Mouse (Mus musculus): ENCODE results near the gene Taf5l. TPM values are rescaled to one million over a fixed set of nuclear protein-coding genes. Genes with fewer than 3 reads are reported as not detected.

Taf5l gene
- polyA plus RNA-seq, 1 experiment, result 18.9 TPM

DNA sequence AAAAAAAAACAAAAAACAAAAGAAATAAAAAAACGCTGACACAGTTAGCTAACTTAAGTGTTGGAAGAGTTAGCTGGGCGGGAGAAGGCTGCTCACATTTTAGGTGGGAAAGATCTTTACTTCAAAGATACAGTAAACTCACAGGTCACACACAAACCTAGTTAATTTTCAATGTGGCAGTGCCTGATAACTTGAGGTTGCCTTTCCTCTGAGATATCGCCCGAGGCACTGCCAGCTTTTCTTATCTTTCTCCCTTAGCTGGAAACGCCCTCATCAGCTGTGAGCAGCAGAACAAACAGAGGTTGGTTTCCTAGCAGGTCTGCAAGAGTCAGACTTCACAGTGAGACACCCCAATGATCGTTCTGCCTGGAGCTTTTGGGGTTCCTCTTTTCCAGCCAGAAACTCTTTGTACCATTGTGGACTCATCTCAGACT, 32.6 kb downstream of the Taf5l start:
- Histone ChIP-seq H3K27me3 (ENCODE audit: control insufficient read depth, insufficient read depth, low read length) (no peaks in the 10 kb centered on the region), H3K27ac (ENCODE audit: insufficient read depth, low read length) (no peak overlapping the region), H3K4me1 (ENCODE audit: control insufficient read depth, insufficient read depth, low read length) (no peaks in the 10 kb centered on the region), H3K4me3 (replicated peaks; ENCODE audit: insufficient read depth, low read depth, low read length) (no peak overlapping the region)
- DNase-seq, result no peak
- WGBS, result 83% methylated on average over 6 of the region's 6 CpGs
- TF ChIP-seq CTCF (IDR thresholded peaks at IDR 0.05; ENCODE audit: borderline replicate concordance, insufficient read depth, low read depth, low read length) (no peak), POLR2A (IDR thresholded peaks at IDR 0.05; ENCODE audit: borderline replicate concordance, insufficient read depth, low read length) (no peak)

DNA sequence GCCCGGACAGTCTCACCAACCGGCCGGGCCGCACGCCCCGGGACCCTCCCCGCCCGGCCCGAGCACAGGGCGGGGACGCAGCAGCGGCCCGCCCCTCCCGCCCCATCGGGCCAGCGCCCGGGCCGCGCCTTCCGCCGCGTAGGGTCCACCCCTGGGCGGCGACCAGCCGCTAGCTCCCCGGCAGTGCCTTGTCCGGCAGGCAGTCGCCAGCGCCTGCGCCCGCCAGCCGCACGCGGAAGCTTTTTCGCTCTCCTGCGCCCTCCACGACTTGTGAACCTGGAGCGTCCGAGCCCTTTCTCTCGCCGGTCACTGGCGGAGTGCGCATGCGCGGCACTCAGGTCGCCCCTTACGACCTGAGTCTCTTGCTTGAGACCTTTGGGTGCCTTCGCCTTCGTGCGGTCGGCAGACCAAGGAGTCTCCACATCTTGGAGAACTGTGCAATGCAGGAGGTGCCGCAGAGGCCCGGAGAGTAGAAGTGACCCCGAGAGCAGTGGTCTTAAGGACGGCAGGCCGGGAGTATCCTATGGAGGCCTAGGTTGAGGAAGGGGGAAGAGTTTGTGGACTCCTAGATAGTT, 38.3 kb downstream of the Taf5l start, which contains the start of gene Abcb10:
Gene Abcb10 (minus strand): TSS at position 297 of the 575 bp plus-strand sequence.
- under 1% methylated on average over 56 of the region's 56 CpGs for WGBS
- peaks cover 18% of the 10 kb centered on the region for H3K4me1 ChIP-seq (ENCODE audit: control insufficient read depth, insufficient read depth, low read length)
- DNase-seq, result peak; percentile 87 to 91
- no peaks in the 10 kb centered on the region for H3K27me3 ChIP-seq (ENCODE audit: control insufficient read depth, insufficient read depth, low read length)
- peak within 1 kb of the TSS; percentile 76 for H3K4me3 ChIP-seq (replicated peaks; ENCODE audit: insufficient read depth, low read depth, low read length)
- no peak for TF ChIP-seq CTCF (IDR thresholded peaks at IDR 0.05; ENCODE audit: borderline replicate concordance, insufficient read depth, low read depth, low read length)
- TF ChIP-seq POLR2A (IDR thresholded peaks at IDR 0.05; ENCODE audit: borderline replicate concordance, insufficient read depth, low read length), result peak; percentile 54
- H3K27ac ChIP-seq (ENCODE audit: insufficient read depth, low read length), result peak within 1 kb of the TSS; percentile 52

DNA sequence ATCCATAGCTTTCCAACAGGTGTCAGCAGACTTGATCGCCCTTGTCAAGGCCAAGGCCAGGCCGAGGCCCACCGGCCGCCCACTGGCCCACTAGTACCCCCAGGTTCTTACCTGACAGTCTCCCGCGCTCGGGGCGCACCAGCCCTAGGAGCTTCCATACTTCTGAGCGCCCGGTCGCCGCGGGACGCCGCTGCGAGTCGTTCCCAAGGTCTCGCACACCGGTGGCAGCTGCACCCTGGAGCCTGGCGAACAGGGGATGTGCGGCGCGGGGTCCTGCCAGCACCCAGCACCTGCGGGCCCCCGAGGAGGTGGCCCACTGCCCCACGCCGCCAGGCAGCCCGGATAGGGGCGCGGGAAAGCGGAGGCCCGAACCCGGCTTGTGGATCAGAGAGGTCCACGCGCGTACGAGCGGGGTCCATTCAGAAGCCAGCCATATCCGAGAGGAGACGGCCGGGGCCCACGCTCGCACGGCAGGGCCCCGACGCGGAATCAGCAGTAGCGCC, 38.9 kb downstream of the Taf5l start:
- H3K4me3 ChIP-seq (replicated peaks; ENCODE audit: insufficient read depth, low read depth, low read length), result peak overlapping the region; percentile 76
- peak in 1 of 2 experiments; percentile 45 for DNase-seq
- peaks cover 21% of the 10 kb centered on the region for H3K4me1 ChIP-seq (ENCODE audit: control insufficient read depth, insufficient read depth, low read length)
- no peaks in the 10 kb centered on the region for H3K27me3 ChIP-seq (ENCODE audit: control insufficient read depth, insufficient read depth, low read length)
- peak overlapping the region; percentile 52 for H3K27ac ChIP-seq (ENCODE audit: insufficient read depth, low read length)
- TF ChIP-seq POLR2A (IDR thresholded peaks at IDR 0.05; ENCODE audit: borderline replicate concordance, insufficient read depth, low read length) (no peak), CTCF (IDR thresholded peaks at IDR 0.05; ENCODE audit: borderline replicate concordance, insufficient read depth, low read depth, low read length) (no peak)
- WGBS, result under 1% methylated on average over 48 of the region's 48 CpGs

DNA sequence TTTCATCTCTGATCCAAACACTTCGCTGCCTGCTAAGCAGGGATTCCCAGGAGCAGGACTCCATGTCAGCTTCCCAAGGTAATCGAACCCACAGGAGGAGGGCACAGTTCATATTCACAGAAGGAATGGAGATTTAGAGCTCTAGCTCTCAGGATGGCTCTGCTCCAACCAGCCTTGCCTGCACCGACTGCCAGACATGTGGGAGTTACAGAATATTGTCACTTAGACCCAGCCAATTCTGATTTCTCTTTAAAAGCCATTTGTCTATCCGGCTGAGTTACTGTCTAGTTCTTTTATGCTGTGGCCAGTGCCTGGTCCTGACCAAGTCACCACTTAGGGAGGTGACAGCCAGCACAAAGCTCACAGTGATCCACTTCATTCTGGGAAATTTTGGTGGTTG, 39.5 kb downstream of the Taf5l start:
- DNase-seq, result peak; percentile 25 to 26
- WGBS, result 15% methylated on average over 4 of the region's 4 CpGs
- no peak for TF ChIP-seq POLR2A (IDR thresholded peaks at IDR 0.05; ENCODE audit: borderline replicate concordance, insufficient read depth, low read length)
- no peak for TF ChIP-seq CTCF (IDR thresholded peaks at IDR 0.05; ENCODE audit: borderline replicate concordance, insufficient read depth, low read depth, low read length)
- Histone ChIP-seq H3K4me3 (replicated peaks; ENCODE audit: insufficient read depth, low read depth, low read length) (peak overlapping the region; percentile 31), H3K27ac (ENCODE audit: insufficient read depth, low read length) (no peak overlapping the region), H3K27me3 (ENCODE audit: control insufficient read depth, insufficient read depth, low read length) (no peaks in the 10 kb centered on the region), H3K4me1 (ENCODE audit: control insufficient read depth, insufficient read depth, low read length) (peaks cover 21% of the 10 kb centered on the region)

DNA sequence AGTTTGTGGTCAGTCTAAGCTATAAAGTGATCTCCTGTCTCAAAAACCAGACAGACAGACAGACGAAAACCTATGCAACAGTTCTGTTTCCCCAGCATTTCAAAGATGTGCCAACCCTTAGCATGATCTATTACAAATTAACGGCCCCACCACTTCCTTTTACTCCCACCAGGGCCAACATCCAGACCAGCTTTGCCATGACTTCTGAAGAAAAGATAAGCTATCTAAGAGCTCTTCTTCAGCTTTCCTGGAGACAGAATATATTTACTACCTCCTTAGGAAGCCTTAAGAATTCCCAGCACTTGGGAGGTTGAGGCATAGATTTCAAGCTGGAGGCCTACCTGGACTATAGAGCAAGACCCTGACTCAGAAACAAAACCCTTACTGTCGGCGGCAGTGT, 41.0 kb downstream of the Taf5l start:
- H3K4me3 ChIP-seq (replicated peaks; ENCODE audit: insufficient read depth, low read depth, low read length), result no peak overlapping the region
- H3K27me3 ChIP-seq (ENCODE audit: control insufficient read depth, insufficient read depth, low read length), result no peaks in the 10 kb centered on the region
- no peak overlapping the region for H3K27ac ChIP-seq (ENCODE audit: insufficient read depth, low read length)
- DNase-seq, result no peak
- peaks cover 21% of the 10 kb centered on the region for H3K4me1 ChIP-seq (ENCODE audit: control insufficient read depth, insufficient read depth, low read length)
- no peak for TF ChIP-seq CTCF (IDR thresholded peaks at IDR 0.05; ENCODE audit: borderline replicate concordance, insufficient read depth, low read depth, low read length)
- TF ChIP-seq POLR2A (IDR thresholded peaks at IDR 0.05; ENCODE audit: borderline replicate concordance, insufficient read depth, low read length), result no peak
- 72% methylated on average over 4 of the region's 4 CpGs for WGBS

DNA sequence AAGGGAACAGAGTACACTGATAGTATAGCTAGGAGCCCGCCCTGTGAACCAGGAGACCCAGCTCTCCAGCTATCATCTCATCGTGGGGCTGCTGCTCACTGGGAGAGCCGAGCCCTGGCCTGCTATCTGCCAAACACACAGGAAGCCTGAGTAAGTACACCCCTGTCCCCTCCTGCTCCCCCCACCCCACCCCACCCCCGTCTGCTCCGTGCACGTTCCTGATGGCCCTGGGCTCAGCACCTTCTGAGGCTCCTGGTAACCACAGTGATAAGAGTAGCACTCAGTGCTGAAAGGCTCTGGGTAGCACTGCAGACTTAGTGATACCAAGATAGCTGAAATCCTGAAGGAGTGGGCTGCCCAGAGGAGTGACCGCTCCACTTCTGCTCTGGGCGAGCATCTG, 42.3 kb downstream of the Taf5l start:
- DNase-seq, result no peak
- Histone ChIP-seq H3K4me1 (ENCODE audit: control insufficient read depth, insufficient read depth, low read length) (peaks cover 21% of the 10 kb centered on the region), H3K4me3 (replicated peaks; ENCODE audit: insufficient read depth, low read depth, low read length) (no peak overlapping the region), H3K27me3 (ENCODE audit: control insufficient read depth, insufficient read depth, low read length) (no peaks in the 10 kb centered on the region), H3K27ac (ENCODE audit: insufficient read depth, low read length) (peak overlapping the region; percentile 39; the same call in 1 of the 2 replicates)
- WGBS, result 82% methylated on average over 8 of the region's 8 CpGs
- no peak for TF ChIP-seq POLR2A (IDR thresholded peaks at IDR 0.05; ENCODE audit: borderline replicate concordance, insufficient read depth, low read length)
- no peak for TF ChIP-seq CTCF (IDR thresholded peaks at IDR 0.05; ENCODE audit: borderline replicate concordance, insufficient read depth, low read depth, low read length)

DNA sequence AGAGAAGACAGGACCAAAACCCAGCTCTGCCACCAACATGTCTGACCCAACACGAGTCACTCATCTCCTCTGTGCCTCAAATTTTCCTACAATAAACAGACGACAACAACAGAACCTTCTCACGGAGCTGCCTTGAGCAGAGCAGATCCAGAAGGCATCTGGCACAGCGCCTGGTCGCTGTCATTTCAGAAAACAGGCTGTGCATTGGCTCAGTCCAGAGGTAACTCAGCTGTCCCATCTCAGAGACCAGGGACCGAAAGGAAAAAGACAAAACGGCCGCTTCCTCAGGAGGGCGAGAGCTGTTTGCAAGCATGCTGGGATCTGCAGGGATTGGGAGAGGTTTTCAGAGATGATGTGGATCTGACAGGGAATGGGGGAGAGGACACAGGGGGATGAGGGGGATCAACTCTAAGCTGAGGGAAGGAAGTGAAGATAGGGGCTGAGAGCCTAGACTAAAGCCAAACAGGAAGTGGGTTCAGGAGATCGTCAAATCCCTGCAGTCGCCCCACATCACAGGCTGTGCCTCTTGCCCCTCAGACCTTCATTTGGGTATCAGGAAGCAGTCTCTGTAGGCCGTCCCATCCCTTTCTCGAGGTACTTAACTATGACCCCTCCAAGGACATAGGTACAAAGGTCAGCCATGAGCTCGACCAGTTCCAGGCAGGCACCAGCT, 42.9 kb downstream of the Taf5l start:
- TF ChIP-seq POLR2A (IDR thresholded peaks at IDR 0.05; ENCODE audit: borderline replicate concordance, insufficient read depth, low read length) (no peak), CTCF (IDR thresholded peaks at IDR 0.05; ENCODE audit: borderline replicate concordance, insufficient read depth, low read depth, low read length) (no peak)
- H3K27ac ChIP-seq (ENCODE audit: insufficient read depth, low read length), result peak overlapping the region; percentile 39; the same call in 1 of the 2 replicates
- peak; percentile 39 to 46 for DNase-seq
- H3K27me3 ChIP-seq (ENCODE audit: control insufficient read depth, insufficient read depth, low read length), result no peaks in the 10 kb centered on the region
- H3K4me1 ChIP-seq (ENCODE audit: control insufficient read depth, insufficient read depth, low read length), result peaks cover 24% of the 10 kb centered on the region
- H3K4me3 ChIP-seq (replicated peaks; ENCODE audit: insufficient read depth, low read depth, low read length), result no peak overlapping the region
- WGBS, result 43% methylated on average over 14 of the region's 14 CpGs

DNA sequence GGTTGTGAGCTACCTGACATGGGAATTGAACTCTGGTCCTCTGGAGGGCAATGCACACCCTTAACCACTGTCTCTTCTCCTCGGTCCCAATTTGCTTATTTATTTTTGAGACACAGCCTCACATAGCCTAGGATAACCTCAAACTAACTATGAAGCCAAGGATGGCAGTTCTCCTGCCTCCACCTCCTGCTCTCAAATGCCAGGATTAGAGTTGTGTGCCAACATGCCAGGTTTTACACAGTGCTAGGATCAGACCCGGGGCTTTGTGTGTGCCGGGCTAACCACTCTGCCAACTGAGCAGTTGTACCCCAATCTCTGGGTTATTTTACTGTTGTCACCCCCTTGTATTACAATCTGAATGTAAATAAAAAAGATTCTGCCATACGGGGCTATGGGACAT, 43.7 kb downstream of the Taf5l start:
- Histone ChIP-seq H3K27me3 (ENCODE audit: control insufficient read depth, insufficient read depth, low read length) (no peaks in the 10 kb centered on the region), H3K27ac (ENCODE audit: insufficient read depth, low read length) (no peak overlapping the region), H3K4me3 (replicated peaks; ENCODE audit: insufficient read depth, low read depth, low read length) (no peak overlapping the region), H3K4me1 (ENCODE audit: control insufficient read depth, insufficient read depth, low read length) (peaks cover 25% of the 10 kb centered on the region)
- no peak for TF ChIP-seq POLR2A (IDR thresholded peaks at IDR 0.05; ENCODE audit: borderline replicate concordance, insufficient read depth, low read length)
- no peak for TF ChIP-seq CTCF (IDR thresholded peaks at IDR 0.05; ENCODE audit: borderline replicate concordance, insufficient read depth, low read depth, low read length)
- peak in 1 of 2 experiments; percentile 26 for DNase-seq
- 28% methylated on average over 4 of the region's 4 CpGs for WGBS
